In the genomic region with DNA sequence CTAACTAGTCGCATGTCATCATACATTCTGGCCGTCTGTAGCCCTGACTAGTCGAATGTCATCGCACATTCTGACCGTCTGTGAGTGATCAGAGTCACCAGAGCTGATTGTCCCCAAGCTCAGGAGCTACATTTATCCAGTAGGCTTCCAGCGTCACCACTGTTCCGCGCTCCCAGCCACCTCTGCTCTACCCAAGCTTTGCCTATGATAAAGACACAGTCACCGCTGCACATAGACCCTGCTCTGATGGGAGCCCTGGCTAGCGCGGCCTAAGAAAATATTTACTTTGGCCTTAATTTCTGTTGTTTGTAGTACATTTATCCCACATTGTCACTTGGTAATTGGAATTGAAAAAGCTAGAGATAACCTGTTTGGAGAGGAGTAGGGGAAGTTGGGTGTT, we compare ENCODE assay signal across 25 mouse cellular contexts.
A peak's percentile ranks its signal among the peaks of the same experiment; 100 is the strongest.
DNase-seq lines count a peak whose midpoint lies in the region; ATAC-seq and TF ChIP-seq lines count a peak whose summit lies in the region.
"Had no signal": no experiment of that assay in that cellular context is flagged by ENCODE, and none has a peak within 500 bp of the region (broad histone marks: within the 10 kb centered on the region; RNA-seq: fewer than 3 reads in every experiment).

No protein-coding gene starts in this region.

- H3K79me2 ChIP-seq in liver, adult 2 months (ENCODE audit: control insufficient read depth, insufficient read depth, low read length), result no peaks in the 10 kb centered on the region

- no peak overlapping the region for H3K4me2 ChIP-seq in heart, embryonic 14.5 days (ENCODE audit: low read length)
- no peak overlapping the region for H3K4me2 ChIP-seq in intestine, embryonic 16.5 days (ENCODE audit: low read depth, low read length)
- no peak overlapping the region for H3K4me2 ChIP-seq in stomach, embryonic 15.5 days
- H3K4me2 ChIP-seq: embryonic facial prominence, embryonic 12.5 days; embryonic facial prominence, embryonic 15.5 days; heart, embryonic 15.5 days; hindbrain, embryonic 13.5 days had no signal

- H3K27me3 ChIP-seq in heart, embryonic 14.5 days (ENCODE audit: control insufficient read depth, insufficient read depth, low read length), result no peaks in the 10 kb centered on the region
- no peaks in the 10 kb centered on the region for H3K27me3 ChIP-seq in liver, adult 2 months (ENCODE audit: control insufficient read depth, insufficient read depth, low read length)
- H3K27me3 ChIP-seq in intestine, embryonic 16.5 days (replicated peaks; ENCODE audit: control insufficient read depth, insufficient read depth, low read length), result no peaks in the 10 kb centered on the region
- no peaks in the 10 kb centered on the region for H3K27me3 ChIP-seq in stomach, embryonic 15.5 days (replicated peaks)
- H3K27me3 ChIP-seq: embryonic facial prominence, embryonic 12.5 days; embryonic facial prominence, embryonic 15.5 days; heart, embryonic 15.5 days; hindbrain, embryonic 13.5 days had no signal

- no peak overlapping the region for H3K9ac ChIP-seq in heart, embryonic 14.5 days (ENCODE audit: low read length)
- H3K9ac ChIP-seq in liver, adult 2 months (ENCODE audit: low read depth, low read length), result no peak overlapping the region
- H3K9ac ChIP-seq in intestine, embryonic 16.5 days (ENCODE audit: low read depth, low read length), result no peak overlapping the region
- H3K9ac ChIP-seq in stomach, embryonic 15.5 days, result no peak overlapping the region
- H3K9ac ChIP-seq: embryonic facial prominence, embryonic 12.5 days; embryonic facial prominence, embryonic 15.5 days; forebrain, postnatal 0 days; heart, embryonic 15.5 days; hindbrain, embryonic 13.5 days had no signal

- no peak for TF ChIP-seq POLR2A in liver, adult 2 months (IDR thresholded peaks at IDR 0.05; ENCODE audit: extremely low read depth, insufficient read depth, low read length)

- WGBS in heart, embryonic 14.5 days, result 70% methylated on average over 11 of the region's 11 CpGs
- WGBS in liver, adult 2 months, result 56% methylated on average over 11 of the region's 11 CpGs
- 75% methylated on average over 11 of the region's 11 CpGs for WGBS in intestine, embryonic 16.5 days
- 78% methylated on average over 11 of the region's 11 CpGs for WGBS in stomach, embryonic 15.5 days

- DNase-seq in heart, postnatal 36 days, result no peak
- peak; percentile 42 for DNase-seq in liver, adult 2 months (ENCODE audit: extremely low read depth, low read depth, low spot score)
- DNase-seq in liver, result no peak
- no peak for DNase-seq in kidney, postnatal 25 days
- DNase-seq: adrenal gland, adult 2 months; adrenal gland, postnatal 14 days; cerebellum, adult 11 months; cerebellum, adult 2 months; cerebellum, adult 9-11 months; cerebellum, postnatal 25 days; forebrain, postnatal 0 days; gastrocnemius, postnatal 25 days; heart, adult 2 months had no signal

- no peak overlapping the region for H3K27ac ChIP-seq in heart, embryonic 14.5 days (replicated peaks in 1 of 2; ENCODE audit: control insufficient read depth in 1 of 2, insufficient read depth in 1 of 2, low read depth in 2 of 2, low read length in 2 of 2)
- H3K27ac ChIP-seq in liver, adult 2 months (replicated peaks; ENCODE audit: insufficient read depth, low read depth, low read length), result no peak overlapping the region
- H3K27ac ChIP-seq in intestine, embryonic 16.5 days (ENCODE audit: low read length), result no peak overlapping the region
- no peak overlapping the region for H3K27ac ChIP-seq in stomach, embryonic 15.5 days
- H3K27ac ChIP-seq: embryonic facial prominence, embryonic 12.5 days; embryonic facial prominence, embryonic 15.5 days; heart, embryonic 10.5 days; heart, embryonic 15.5 days; hindbrain, embryonic 10.5 days; hindbrain, embryonic 13.5 days had no signal

- H3K36me3 ChIP-seq in heart, embryonic 14.5 days (ENCODE audit: control insufficient read depth, insufficient read depth, low read length), result peaks cover 100% of the 10 kb centered on the region
- H3K36me3 ChIP-seq in liver, adult 2 months (ENCODE audit: control insufficient read depth, insufficient read depth, low read length), result peaks cover 36% of the 10 kb centered on the region; the same call in 1 of the 2 replicates
- peaks cover 4% of the 10 kb centered on the region for H3K36me3 ChIP-seq in intestine, embryonic 16.5 days (ENCODE audit: control insufficient read depth, insufficient read depth, low read length)
- H3K36me3 ChIP-seq in stomach, embryonic 15.5 days, result peaks cover 17% of the 10 kb centered on the region

- ATAC-seq in heart, embryonic 14.5 days (ENCODE audit: insufficient number of reproducible peaks, insufficient read depth, low FRiP score, low read depth), result 0 out of 2 replicates have a peak, but pooled peaks have one; percentile 56
- ATAC-seq in intestine, embryonic 16.5 days, result peak; percentile 45; the same call in 1 of the 2 replicates
- 0 out of 2 replicates have a peak, but pooled peaks have one; percentile 56 for ATAC-seq in stomach, embryonic 15.5 days (ENCODE audit: insufficient read depth, low FRiP score, low read depth)
- ATAC-seq: CD4-positive, CD25-positive, alpha-beta regulatory T cell, adult 4 months; forebrain, embryonic 14.5 days; forebrain, postnatal 0 days; hindbrain, embryonic 16.5 days had no signal

- H3K4me3 ChIP-seq in heart, embryonic 14.5 days (ENCODE audit: control insufficient read depth in 1 of 2, insufficient read depth in 1 of 2, low read depth in 1 of 2, low read length in 2 of 2), result no peak overlapping the region
- H3K4me3 ChIP-seq in liver, adult 2 months (ENCODE audit: insufficient read depth, low read depth, low read length), result no peak overlapping the region
- H3K4me3 ChIP-seq in intestine, embryonic 16.5 days (ENCODE audit: low read length), result no peak overlapping the region
- no peak overlapping the region for H3K4me3 ChIP-seq in stomach, embryonic 15.5 days (replicated peaks)
- H3K4me3 ChIP-seq: embryonic facial prominence, embryonic 12.5 days; embryonic facial prominence, embryonic 15.5 days; heart, adult 2 months; heart, embryonic 10.5 days; heart, embryonic 15.5 days; hindbrain, embryonic 10.5 days; hindbrain, embryonic 13.5 days had no signal

- intact Hi-C loops in heart, postnatal 36 days (cut with DNase I), result no loop called here

- peaks cover 0 to 7% of the 10 kb centered on the region in 2 experiments; a peak in 2 of 4 replicates for H3K4me1 ChIP-seq in heart, embryonic 14.5 days (ENCODE audit: control insufficient read depth in 2 of 2, insufficient read depth in 2 of 2, low read length in 2 of 2)
- H3K4me1 ChIP-seq in liver, adult 2 months (ENCODE audit: control insufficient read depth, insufficient read depth, low read length), result peaks cover 3% of the 10 kb centered on the region
- H3K4me1 ChIP-seq in intestine, embryonic 16.5 days (ENCODE audit: control insufficient read depth, insufficient read depth, low read length), result no peaks in the 10 kb centered on the region
- H3K4me1 ChIP-seq in stomach, embryonic 15.5 days, result no peaks in the 10 kb centered on the region

- TF ChIP-seq CTCF in liver, adult 2 months (IDR thresholded peaks at IDR 0.05; ENCODE audit: low read depth, low read length), result no peak

- no peaks in the 10 kb centered on the region for H3K9me3 ChIP-seq in heart, embryonic 14.5 days (ENCODE audit: control insufficient read depth, low read length)
- H3K9me3 ChIP-seq in intestine, embryonic 16.5 days (ENCODE audit: control insufficient read depth, low read length), result 0 out of 2 replicates have a peak, but pooled peaks cover 4% of the 10 kb centered on the region
- no peaks in the 10 kb centered on the region for H3K9me3 ChIP-seq in stomach, embryonic 15.5 days
- H3K9me3 ChIP-seq: embryonic facial prominence, embryonic 12.5 days; embryonic facial prominence, embryonic 15.5 days; heart, embryonic 10.5 days; heart, embryonic 15.5 days; hindbrain, embryonic 10.5 days; hindbrain, embryonic 13.5 days had no signal
